Mouse (Mus musculus) liver, adult 2 months (tissue): ENCODE results near the gene Slc35b1.

ENCODE experiments used
- CTCF ChIP-seq: fragments of 200-500 bp; IDR thresholded peaks from 2 replicates; pipeline ENCODE4 v1.5.1; 2011; ENCODE audit warnings: low read depth, low read length, control low read depth
- POLR2A ChIP-seq: fragments of 200-500 bp; IDR thresholded peaks from 2 replicates; pipeline ENCODE4 v1.6.1; 2011; ENCODE audit warnings: low read length, control low read depth; ENCODE audit not compliant: insufficient read depth; ENCODE audit errors: extremely low read depth

GRCm38 (mm10) chr11:95337846-95338342 lies 46.6 kb upstream of the Slc35b1 start:
- TF ChIP-seq POLR2A = no peak
- TF ChIP-seq CTCF = no peak
